Mouse (Mus musculus) liver, adult 2 months (tissue): Measurements from ENCODE around the gene Treml1. TPM values are rescaled to one million over a fixed set of nuclear protein-coding genes. Genes with fewer than 3 reads are reported as not detected.

Experiments used
- DNase-seq: peaks from one replicate; pipeline ENCODE4 v3.0.0-alpha.2; 2011; ENCODE audit warnings: low read depth, low spot score; ENCODE audit errors: extremely low read depth
- H3K27ac ChIP-seq: fragments of 200-500 bp; replicated peaks from 2 replicates; pipeline ENCODE4 v1.5.1; 2012; ENCODE audit warnings: low read depth, mild to moderate bottlenecking, control low read depth, inconsistent platforms, low read length; ENCODE audit not compliant: insufficient read depth
- H3K27me3 ChIP-seq: fragments of 200-500 bp; 2 replicates; pipeline ENCODE4 v1.6.1; 2012; ENCODE audit warnings: mild to moderate bottlenecking, moderate library complexity, low read length, inconsistent platforms; ENCODE audit not compliant: control insufficient read depth, insufficient read depth
- H3K36me3 ChIP-seq: fragments of 200-500 bp; 2 replicates; pipeline ENCODE4 v1.6.1; 2012; ENCODE audit warnings: low read length, inconsistent platforms; ENCODE audit not compliant: control insufficient read depth, insufficient read depth
- H3K4me1 ChIP-seq: fragments of 200-500 bp; 2 replicates; pipeline ENCODE4 v1.6.1; 2011; ENCODE audit warnings: low read length; ENCODE audit not compliant: control insufficient read depth, insufficient read depth
- H3K4me3 ChIP-seq: fragments of 200-500 bp; 2 replicates; pipeline ENCODE4 v1.5.1; 2011; ENCODE audit warnings: low read depth, mild to moderate bottlenecking, control low read depth, low read length, moderate library complexity; ENCODE audit not compliant: insufficient read depth
- H3K79me2 ChIP-seq: fragments of 200-500 bp; 2 replicates; pipeline ENCODE4 v1.6.1; 2012; ENCODE audit warnings: inconsistent platforms, mild to moderate bottlenecking, low read length, moderate library complexity; ENCODE audit not compliant: control insufficient read depth, insufficient read depth
- H3K9ac ChIP-seq: fragments of 200-500 bp; 2 replicates; pipeline ENCODE4 v1.6.1; 2012; ENCODE audit warnings: low read depth, mild to moderate bottlenecking, control low read depth, inconsistent platforms, low read length
- CTCF ChIP-seq: fragments of 200-500 bp; IDR thresholded peaks from 2 replicates; pipeline ENCODE4 v1.5.1; 2011; ENCODE audit warnings: low read depth, low read length, control low read depth
- POLR2A ChIP-seq: fragments of 200-500 bp; IDR thresholded peaks from 2 replicates; pipeline ENCODE4 v1.6.1; 2011; ENCODE audit warnings: low read length, control low read depth; ENCODE audit not compliant: insufficient read depth; ENCODE audit errors: extremely low read depth
- whole genome bisulfite sequencing: fragments of 180-500 bp; shearing (Covaris S2); methylation state at CpG from one replicate; pipeline ENCODE4 v1.1.7; 2018; 5-methylcytosine and 5-hydroxymethylcytosine counted together
- polyA plus RNA-seq: library from polyadenylated mRNA; depleted of rRNA; stranded (reverse); fragments of >200 nt; gene quantifications from 2 replicates; pipeline ENCODE4 v1.2.3, GENCODE M21; 2012
- total RNA-seq: library from RNA; depleted of rRNA; stranded (reverse); fragments of >200 nt; gene quantifications from 2 replicates; pipeline ENCODE4 v1.2.3, GENCODE M21; 2014

Gene Treml1
- total and polyA plus RNA-seq, 2 experiments, result 0.39 TPM; not detected in 1

DNA sequence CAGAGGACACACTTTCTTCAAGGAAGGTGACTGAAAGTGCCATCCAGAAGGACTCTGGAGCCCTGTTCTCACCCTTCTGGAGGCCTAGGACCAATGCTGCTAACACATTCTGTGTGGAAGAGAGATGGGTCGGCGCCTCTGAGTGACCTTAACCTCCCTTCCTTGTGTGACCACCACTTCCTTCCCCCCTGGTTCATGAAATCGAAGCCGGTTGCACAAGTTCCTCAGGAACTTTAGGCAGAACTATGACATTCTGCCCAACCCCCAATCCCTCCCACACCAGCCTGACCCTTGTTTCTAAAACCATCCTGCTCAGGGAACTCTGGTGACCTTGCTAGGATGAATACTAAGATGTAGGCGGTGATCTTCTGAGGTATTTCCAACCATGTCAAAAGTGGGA, 35.5 kb upstream of the Treml1 start:
- H3K36me3 ChIP-seq, result no peaks in the 10 kb centered on the region
- no peak overlapping the region for H3K27ac ChIP-seq
- WGBS, result 64% methylated on average over 5 of the region's 5 CpGs
- H3K4me1 ChIP-seq, result no peaks in the 10 kb centered on the region; the same call in 1 of the 2 replicates
- H3K27me3 ChIP-seq, result no peaks in the 10 kb centered on the region
- no peaks in the 10 kb centered on the region for H3K79me2 ChIP-seq
- H3K9ac ChIP-seq, result no peak overlapping the region
- TF ChIP-seq CTCF, result no peak
- TF ChIP-seq POLR2A, result no peak
- peak; percentile 53 for DNase-seq
- no peak overlapping the region for H3K4me3 ChIP-seq

DNA sequence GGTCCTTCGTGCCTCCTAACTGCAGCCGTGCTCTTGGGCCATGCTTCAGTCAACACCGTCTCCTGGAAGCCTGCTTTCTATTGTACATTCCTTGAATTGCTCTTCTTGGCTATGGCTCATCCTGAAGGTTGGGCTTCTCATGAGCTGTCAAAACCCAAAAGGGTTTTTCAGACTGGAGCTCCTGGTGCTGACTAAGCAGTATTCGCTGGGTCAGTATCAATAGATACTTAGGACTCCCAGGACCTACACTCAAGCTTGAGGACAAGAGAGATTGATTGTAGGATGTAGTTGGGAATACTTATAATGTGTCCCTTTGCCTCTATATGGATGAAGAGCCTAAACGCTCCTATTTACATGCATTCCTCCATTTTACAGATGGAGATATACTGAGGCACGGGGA, 34.6 kb upstream of the Treml1 start:
- H3K4me1 ChIP-seq, result no peaks in the 10 kb centered on the region; the same call in 1 of the 2 replicates
- no peak overlapping the region for H3K9ac ChIP-seq
- no peaks in the 10 kb centered on the region for H3K79me2 ChIP-seq
- WGBS, result 93% methylated on average over 6 of the region's 6 CpGs
- no peak overlapping the region for H3K27ac ChIP-seq
- no peak for TF ChIP-seq CTCF
- TF ChIP-seq POLR2A, result no peak
- H3K4me3 ChIP-seq, result no peak overlapping the region
- H3K27me3 ChIP-seq, result no peaks in the 10 kb centered on the region
- H3K36me3 ChIP-seq, result no peaks in the 10 kb centered on the region
- DNase-seq, result no peak

DNA sequence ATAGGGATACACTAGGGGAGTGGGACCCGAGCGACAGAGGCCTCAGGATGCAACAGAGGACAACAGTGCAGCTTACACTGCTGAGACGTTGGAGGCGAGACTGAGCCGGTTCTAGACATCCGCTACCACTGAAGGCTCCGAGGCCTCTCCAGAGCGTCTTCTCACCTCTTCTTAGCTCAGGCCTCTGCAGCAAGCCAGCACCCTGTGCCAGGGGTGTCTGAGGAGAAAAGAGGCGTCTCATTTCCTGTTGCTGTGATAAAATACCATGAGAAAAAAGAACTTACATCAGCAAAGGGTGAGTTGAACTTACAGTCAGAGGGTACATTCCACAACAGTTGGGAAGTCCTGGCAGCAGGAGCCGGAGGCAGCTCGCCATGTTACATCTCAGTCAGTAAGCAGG, 34.1 kb upstream of the Treml1 start:
- Histone ChIP-seq H3K9ac (no peak overlapping the region), H3K36me3 (no peaks in the 10 kb centered on the region), H3K4me3 (no peak overlapping the region), H3K79me2 (no peaks in the 10 kb centered on the region), H3K4me1 (no peaks in the 10 kb centered on the region; the same call in 1 of the 2 replicates), H3K27ac (no peak overlapping the region), H3K27me3 (no peaks in the 10 kb centered on the region)
- no peak for DNase-seq
- TF ChIP-seq POLR2A (no peak), CTCF (no peak)
- WGBS, result 82% methylated on average over 11 of the region's 11 CpGs

DNA sequence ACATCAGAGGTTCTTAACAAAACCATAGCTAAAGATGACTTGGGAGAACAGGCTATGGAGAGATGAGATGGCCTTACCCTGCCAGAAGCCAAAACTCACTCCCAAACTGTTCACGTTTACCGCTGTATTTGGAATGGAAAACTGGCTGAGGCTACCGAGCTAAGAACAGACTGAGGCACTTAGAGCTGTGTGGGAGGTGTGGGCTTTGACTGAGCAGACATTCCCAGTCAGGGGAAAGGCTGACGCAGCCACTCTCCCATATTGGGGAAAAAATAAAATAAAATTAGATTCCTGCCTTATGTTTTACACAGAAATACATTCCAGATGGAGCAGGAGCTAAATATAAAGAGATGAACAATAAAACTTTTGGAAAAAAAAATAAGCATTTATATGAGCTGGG, 33.1 kb upstream of the Treml1 start:
- H3K36me3 ChIP-seq, result no peaks in the 10 kb centered on the region
- H3K4me1 ChIP-seq, result no peaks in the 10 kb centered on the region; the same call in 1 of the 2 replicates
- H3K27ac ChIP-seq, result no peak overlapping the region
- no peak overlapping the region for H3K9ac ChIP-seq
- no peak for DNase-seq
- 86% methylated on average over 4 of the region's 4 CpGs for WGBS
- no peak overlapping the region for H3K4me3 ChIP-seq
- no peak for TF ChIP-seq CTCF
- TF ChIP-seq POLR2A, result no peak
- H3K27me3 ChIP-seq, result no peaks in the 10 kb centered on the region
- H3K79me2 ChIP-seq, result no peaks in the 10 kb centered on the region

DNA sequence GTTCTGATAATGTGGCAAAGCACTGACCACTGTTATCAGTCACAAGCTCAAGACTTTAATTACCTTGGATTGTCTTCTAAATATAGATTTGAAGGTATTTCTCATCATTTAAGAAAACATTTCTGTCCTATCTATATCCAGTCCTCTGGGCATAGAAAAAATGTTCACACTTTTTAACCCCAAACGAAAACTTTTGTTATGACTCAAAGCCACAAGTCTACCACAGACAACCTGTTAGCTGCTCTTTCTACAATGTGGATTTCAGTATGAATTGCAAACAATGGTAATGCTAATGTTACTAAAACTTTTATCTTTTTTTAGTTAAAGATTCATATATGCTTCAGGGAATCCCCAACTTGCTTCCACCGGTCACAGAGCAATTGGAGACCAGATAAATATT, 27.2 kb upstream of the Treml1 start:
- Histone ChIP-seq H3K4me1 (no peaks in the 10 kb centered on the region), H3K27ac (no peak overlapping the region), H3K9ac (no peak overlapping the region), H3K79me2 (no peaks in the 10 kb centered on the region), H3K36me3 (no peaks in the 10 kb centered on the region), H3K27me3 (no peaks in the 10 kb centered on the region), H3K4me3 (no peak overlapping the region)
- TF ChIP-seq POLR2A, result no peak
- TF ChIP-seq CTCF, result no peak
- DNase-seq, result no peak
- 81% methylated on average over 2 of the region's 2 CpGs for WGBS

DNA sequence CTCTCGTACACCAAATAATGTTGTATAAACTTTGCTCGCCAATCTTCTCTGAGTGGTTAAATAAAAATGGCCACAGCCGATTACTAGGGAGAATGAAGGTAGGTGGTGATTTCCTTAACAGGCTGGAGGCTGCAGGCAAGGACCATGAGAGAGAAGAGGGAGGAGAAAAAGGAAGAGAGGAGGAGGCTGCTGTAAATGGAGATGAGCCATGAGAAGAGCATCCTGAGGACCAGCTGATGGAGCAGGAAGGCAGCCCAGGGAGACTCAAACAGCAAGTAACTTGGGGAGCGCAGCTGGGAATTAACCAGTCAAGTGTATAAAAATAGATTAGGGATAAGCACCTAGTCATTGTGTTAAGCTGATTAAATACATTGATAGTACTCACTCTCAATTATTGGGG, 25.5 kb upstream of the Treml1 start:
- Histone ChIP-seq H3K9ac (no peak overlapping the region), H3K4me1 (no peaks in the 10 kb centered on the region), H3K79me2 (no peaks in the 10 kb centered on the region), H3K27ac (no peak overlapping the region), H3K36me3 (no peaks in the 10 kb centered on the region), H3K27me3 (no peaks in the 10 kb centered on the region), H3K4me3 (no peak overlapping the region)
- TF ChIP-seq CTCF (no peak), POLR2A (no peak)
- no peak for DNase-seq
- 90% methylated on average over 4 of the region's 4 CpGs for WGBS
